Mouse (Mus musculus) megakaryocyte, embryonic 14.5 days (primary cell): ENCODE data around the gene Fxyd3.

Source experiments
- FLI1 ChIP-seq: IDR thresholded peaks from 2 replicates; pipeline ENCODE4 v1.6.1; 2012; ENCODE audit warnings: low read length, inconsistent platforms, mixed read lengths
- GATA1 ChIP-seq: IDR thresholded peaks from 3 replicates; pipeline ENCODE4 v1.6.1; 2012; ENCODE audit warnings: mixed read lengths, low read length, inconsistent platforms, borderline replicate concordance

DNA sequence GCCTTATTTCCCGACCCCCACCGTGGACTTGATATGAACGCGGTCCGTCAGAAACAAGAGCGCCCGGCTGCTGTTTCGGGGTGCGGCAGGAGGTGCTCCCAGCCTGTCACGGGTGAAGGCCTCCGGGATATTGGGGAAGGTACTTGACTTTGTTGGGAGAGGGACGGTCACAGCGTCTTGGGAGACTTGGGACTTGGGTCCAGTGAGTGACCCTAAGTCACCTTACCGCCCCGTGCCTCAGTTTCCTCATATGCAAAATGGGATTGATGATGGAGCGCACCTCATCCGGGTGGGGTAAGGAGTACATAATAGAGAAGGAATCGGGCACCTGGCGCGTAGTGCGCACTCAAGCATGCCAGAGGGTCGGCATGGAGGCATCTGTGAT lies 24.3 kb downstream of the Fxyd3 start:
- no peak for TF ChIP-seq GATA1
- no peak for TF ChIP-seq FLI1
